2 mouse cellular contexts compared by ENCODE assay signal in the genomic region with DNA sequence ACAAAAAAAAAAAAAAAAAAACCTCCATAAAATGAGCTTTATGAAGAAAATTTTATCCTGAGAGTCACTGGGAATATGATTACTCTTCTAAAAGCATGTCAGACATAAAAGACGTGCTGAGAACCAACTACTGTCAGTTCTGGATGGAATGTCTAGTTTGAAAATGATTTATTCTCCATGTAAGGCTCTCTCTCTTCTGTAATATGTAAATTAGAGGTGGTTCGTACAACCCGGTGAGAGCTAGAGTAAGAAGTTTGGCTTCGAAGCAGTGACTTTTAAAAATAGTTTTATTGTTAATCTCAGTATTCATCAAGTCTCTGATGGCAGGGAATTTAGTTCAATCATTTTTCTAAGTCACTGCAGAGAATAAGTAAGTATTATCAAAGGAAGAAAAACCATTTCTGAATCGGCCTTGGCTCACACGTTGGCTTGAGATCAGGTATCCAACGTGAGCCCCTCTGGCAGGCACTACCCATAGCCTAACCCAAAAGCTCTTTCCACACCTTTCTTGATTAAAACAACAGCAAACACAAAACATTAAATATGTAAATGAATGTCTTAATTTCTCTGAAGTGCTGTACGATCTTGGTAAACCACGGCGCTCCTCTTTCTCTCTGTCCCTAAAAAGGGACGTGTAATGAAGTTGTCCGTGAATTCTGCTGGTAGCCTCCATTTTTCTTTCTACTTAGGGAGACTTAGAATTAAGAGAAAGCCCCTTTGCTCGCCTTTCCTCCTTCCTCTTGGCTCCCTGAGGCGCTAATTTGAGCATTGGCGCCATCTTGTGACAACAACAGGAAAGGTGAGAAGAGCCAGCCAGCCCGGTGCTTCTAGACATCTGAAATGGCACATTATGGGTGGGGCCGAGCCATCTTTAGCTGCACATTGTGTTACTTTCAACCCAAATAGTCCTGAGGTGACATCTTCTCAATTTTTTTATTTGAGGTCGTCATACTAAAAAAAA.
TF ChIP-seq lines count a peak whose summit lies in the region.

No protein-coding gene starts in this region.

TF ChIP-seq in C2C12, 6 proteins besides CTCF, POLR2A, EP300 and RAD21:
- TF ChIP-seq CEBPB (IDR thresholded peaks at IDR 0.05; ENCODE audit: low read depth), result no peak
- TF ChIP-seq MYOD1 (IDR thresholded peaks at IDR 0.05; ENCODE audit: control insufficient read depth, insufficient read length, low read depth), result no peak
- no peak for TF ChIP-seq MAX (IDR thresholded peaks at IDR 0.05)
- no peak for TF ChIP-seq FOSL1 (IDR thresholded peaks at IDR 0.05; ENCODE audit: insufficient read depth, low read length, poor library complexity, severe bottlenecking)
- no peak for TF ChIP-seq MYOG (IDR thresholded peaks at IDR 0.05; ENCODE audit: control insufficient read depth, extremely low read depth, insufficient read length)
- no peak for TF ChIP-seq USF1 (IDR thresholded peaks at IDR 0.05; ENCODE audit: low read depth)
TF ChIP-seq in C2C12: peak in this region for 0.

TF ChIP-seq in myocyte, 11 proteins besides CTCF, POLR2A, EP300 and RAD21:
- TF ChIP-seq USF1 (IDR thresholded peaks at IDR 0.05; ENCODE audit: low read depth), result no peak
- no peak for TF ChIP-seq CEBPB (IDR thresholded peaks at IDR 0.05; ENCODE audit: insufficient read depth, poor library complexity, severe bottlenecking)
- TF ChIP-seq MAX (IDR thresholded peaks at IDR 0.05; ENCODE audit: low read depth), result no peak
- no peak for TF ChIP-seq TCF12 (IDR thresholded peaks at IDR 0.05; ENCODE audit: insufficient read depth, poor library complexity, severe bottlenecking)
- no peak for TF ChIP-seq MYOG (IDR thresholded peaks at IDR 0.05; ENCODE audit: control insufficient read depth in 1 of 3, insufficient read depth in 1 of 3, insufficient read length in 2 of 3, low read depth in 2 of 3)
- no peak for TF ChIP-seq SRF (IDR thresholded peaks at IDR 0.05; ENCODE audit: control insufficient read depth, insufficient read length, low read depth)
